Mouse (Mus musculus): ENCODE measurements around the gene Cfap157. TPM values are rescaled to one million over a fixed set of nuclear protein-coding genes. Genes with fewer than 3 reads are reported as not detected.

Gene Cfap157
- 0.09 TPM in 1 of 2 replicates, not detected in the other for polyA plus RNA-seq (2012; rRNA removed; ENCODE audit: low replicate concordance)

GRCm38 (mm10) chr2:32784048-32784681 lies at the start of gene Cfap157:
Gene Cfap157, minus strand, starts transcription at chr2:32784428.

DNA sequence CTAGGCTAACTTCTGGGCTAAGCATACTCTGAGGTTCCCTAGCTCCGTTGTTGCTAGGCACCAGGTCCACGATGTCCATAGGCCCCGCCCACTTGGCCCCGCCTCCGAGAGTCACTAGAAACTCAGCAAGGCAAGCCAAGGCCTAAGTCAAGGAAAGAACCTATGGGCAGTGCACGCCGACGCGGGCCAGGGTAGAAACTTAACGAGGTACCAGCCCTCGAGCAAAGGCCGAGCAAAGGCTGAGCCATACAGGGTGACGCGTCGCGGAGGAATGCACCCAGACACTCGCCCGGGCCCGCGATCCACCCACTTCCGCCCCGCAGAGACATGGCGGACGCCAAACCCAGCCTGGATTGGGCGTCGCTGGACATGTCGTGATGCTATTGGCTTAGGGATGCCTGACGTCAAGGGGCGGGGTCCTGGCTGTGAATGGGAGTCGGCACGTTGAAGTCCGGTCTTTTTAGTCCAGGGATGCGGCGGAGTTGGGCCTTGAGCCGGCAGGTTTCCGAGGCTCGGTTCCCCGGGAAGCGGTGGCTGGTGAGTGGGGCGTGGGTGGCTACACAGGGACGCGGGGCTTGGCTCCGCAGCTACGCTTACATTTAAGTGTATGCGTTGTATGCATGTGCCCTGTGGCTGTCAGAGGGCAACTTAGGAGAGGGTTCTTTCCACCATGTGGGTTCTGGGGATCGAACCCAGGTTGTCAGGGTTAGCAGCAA lies 8.7 kb downstream of the Cfap157 start, which contains the start of the genes Ttc16 and Ptrh1:
TSS of gene Ttc16 (minus strand) at position 275 of the 716 bp plus-strand sequence.
TSS of gene Ptrh1 (plus strand) at position 428 of the 716 bp plus-strand sequence.

DNA sequence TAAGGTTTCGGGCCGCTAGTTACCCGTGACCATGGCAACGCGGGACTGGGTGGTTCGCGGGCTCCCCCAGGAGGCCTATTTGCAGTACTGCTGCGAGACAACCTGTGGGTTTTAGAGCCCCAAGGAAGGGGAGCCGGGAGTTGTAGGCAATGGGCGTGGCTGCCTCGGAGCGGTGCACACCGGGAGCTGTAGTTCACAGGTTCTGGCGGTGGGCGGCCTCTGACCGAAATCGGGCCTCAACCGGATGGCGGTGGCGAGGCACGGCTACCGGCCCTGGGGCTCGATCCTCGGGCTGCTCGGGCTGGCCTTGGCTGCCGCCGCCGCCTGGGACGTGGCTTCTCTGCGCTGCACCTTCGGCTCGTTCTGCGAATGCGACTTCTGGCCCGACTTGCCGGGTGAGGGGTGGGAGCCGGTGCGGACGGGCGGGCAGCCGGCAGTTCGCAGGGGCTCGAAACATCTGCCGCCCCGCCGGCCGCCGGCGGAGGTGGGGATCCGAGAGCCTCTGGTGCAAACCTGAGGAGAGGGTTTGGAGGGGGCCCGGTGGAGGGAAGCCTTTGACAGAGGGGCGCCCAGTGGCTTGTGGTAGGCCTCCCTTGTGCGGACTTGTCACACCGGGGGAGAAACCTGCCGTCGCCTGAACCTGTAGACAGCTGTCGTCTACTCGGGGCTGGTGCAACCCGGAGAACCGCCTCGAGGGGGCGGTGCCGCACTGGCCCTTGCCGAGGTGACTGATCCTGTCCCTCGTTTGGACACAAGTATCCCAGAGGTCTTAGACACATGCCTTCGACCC lies 27.0 kb downstream of the Cfap157 start, which contains the start of gene Tor2a:
TSS of gene Tor2a (plus strand) at position 179 of the 790 bp plus-strand sequence.

GRCm38 (mm10) chr2:32740916-32741272 lies 43.3 kb downstream of the Cfap157 start, which contains the start of gene 6330409D20Rik:
Gene 6330409D20Rik, minus strand, starts transcription at chr2:32741016.

Other genes with a start within 250 kb of the Cfap157 start
- gene Fam102a, start 249.1 kb downstream of the Cfap157 start, polyA plus RNA-seq (2012; rRNA removed; ENCODE audit: low replicate concordance) = 56.6 and 105 TPM in 2 replicates
- 119 and 153 TPM in 2 replicates for gene Dpm2, start 213.6 kb downstream of the Cfap157 start, polyA plus RNA-seq (2012; rRNA removed; ENCODE audit: low replicate concordance)
- gene Pip5kl1, start 209.6 kb downstream of the Cfap157 start, polyA plus RNA-seq (2012; rRNA removed; ENCODE audit: low replicate concordance) = 0.55 and 0.81 TPM in 2 replicates
- gene 9430097D07Rik, start 208.7 kb downstream of the Cfap157 start, polyA plus RNA-seq (2012; rRNA removed; ENCODE audit: low replicate concordance) = not detected in 2 replicates
- gene St6galnac4, start 197.3 kb downstream of the Cfap157 start, polyA plus RNA-seq (2012; rRNA removed; ENCODE audit: low replicate concordance) = 6.6 and 10.5 TPM in 2 replicates
- gene St6galnac6, start 184.7 kb downstream of the Cfap157 start, polyA plus RNA-seq (2012; rRNA removed; ENCODE audit: low replicate concordance) = 17.7 and 37.0 TPM in 2 replicates
- gene Ak1, start 162.7 kb downstream of the Cfap157 start, polyA plus RNA-seq (2012; rRNA removed; ENCODE audit: low replicate concordance) = 5.3 and 7.2 TPM in 2 replicates
- gene Eng, start 137.8 kb downstream of the Cfap157 start, polyA plus RNA-seq (2012; rRNA removed; ENCODE audit: low replicate concordance) = 54.8 and 56.1 TPM in 2 replicates
- 24.3 and 41.7 TPM in 2 replicates for gene Fpgs, start 80.3 kb downstream of the Cfap157 start, polyA plus RNA-seq (2012; rRNA removed; ENCODE audit: low replicate concordance)
- 60.9 and 65.3 TPM in 2 replicates for gene Cdk9, start 71.4 kb downstream of the Cfap157 start, polyA plus RNA-seq (2012; rRNA removed; ENCODE audit: low replicate concordance)
- gene Sh2d3c, start 63.4 kb downstream of the Cfap157 start, polyA plus RNA-seq (2012; rRNA removed; ENCODE audit: low replicate concordance) = 14.2 and 14.7 TPM in 2 replicates
- gene 6330409D20Rik, start 43.4 kb downstream of the Cfap157 start, polyA plus RNA-seq (2012; rRNA removed; ENCODE audit: low replicate concordance) = 0.21 TPM in 1 of 2 replicates, not detected in the other
- 94.7 and 125 TPM in 2 replicates for gene Tor2a, start 27.2 kb downstream of the Cfap157 start, polyA plus RNA-seq (2012; rRNA removed; ENCODE audit: low replicate concordance)
- 0.71 and 1.7 TPM in 2 replicates for gene Ttc16, start 8.8 kb downstream of the Cfap157 start, polyA plus RNA-seq (2012; rRNA removed; ENCODE audit: low replicate concordance)
- gene Ptrh1, start 8.6 kb downstream of the Cfap157 start, polyA plus RNA-seq (2012; rRNA removed; ENCODE audit: low replicate concordance) = 11.1 and 31.8 TPM in 2 replicates
- 5.1 and 5.2 TPM in 2 replicates for gene Stxbp1, start 62.8 kb upstream of the Cfap157 start, polyA plus RNA-seq (2012; rRNA removed; ENCODE audit: low replicate concordance)
- gene Fam129b, start 91.7 kb upstream of the Cfap157 start, polyA plus RNA-seq (2012; rRNA removed; ENCODE audit: low replicate concordance) = 20.8 and 31.5 TPM in 2 replicates
- gene Rpl12, start 177.1 kb upstream of the Cfap157 start, polyA plus RNA-seq (2012; rRNA removed; ENCODE audit: low replicate concordance) = 202 and 216 TPM in 2 replicates
- 9.7 TPM in 2 replicates for gene Lrsam1, start 177.2 kb upstream of the Cfap157 start, polyA plus RNA-seq (2012; rRNA removed; ENCODE audit: low replicate concordance)
- 97.8 and 140 TPM in 2 replicates for gene Slc2a8, start 197.7 kb upstream of the Cfap157 start, polyA plus RNA-seq (2012; rRNA removed; ENCODE audit: low replicate concordance)